Mouse (Mus musculus): Measurements from ENCODE around the gene Acta2.

The Acta2 gene

DNA sequence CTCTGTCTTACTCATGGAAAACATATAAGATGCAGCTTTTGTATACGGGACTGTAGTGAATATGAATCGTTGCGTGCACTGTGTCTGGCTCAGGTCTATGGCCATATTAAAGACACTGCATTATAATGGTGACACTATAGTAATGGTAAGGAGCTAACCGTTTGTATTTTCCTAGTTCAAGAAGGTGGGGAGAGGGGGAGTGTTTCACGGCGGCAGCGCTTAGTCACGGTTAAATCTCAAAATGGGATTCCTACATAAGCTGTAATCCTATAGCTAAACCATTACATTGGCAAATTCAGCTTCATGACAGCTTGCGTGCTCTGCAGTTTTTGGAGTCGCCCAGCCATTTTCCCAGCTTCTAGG lies 63.8 kb downstream of the Acta2 start:
- no peak for DNase-seq (ENCODE audit: low read depth)

Data from 416B (cell line).